Mouse (Mus musculus): ENCODE results near the gene Crct1.

The Crct1 gene

DNA sequence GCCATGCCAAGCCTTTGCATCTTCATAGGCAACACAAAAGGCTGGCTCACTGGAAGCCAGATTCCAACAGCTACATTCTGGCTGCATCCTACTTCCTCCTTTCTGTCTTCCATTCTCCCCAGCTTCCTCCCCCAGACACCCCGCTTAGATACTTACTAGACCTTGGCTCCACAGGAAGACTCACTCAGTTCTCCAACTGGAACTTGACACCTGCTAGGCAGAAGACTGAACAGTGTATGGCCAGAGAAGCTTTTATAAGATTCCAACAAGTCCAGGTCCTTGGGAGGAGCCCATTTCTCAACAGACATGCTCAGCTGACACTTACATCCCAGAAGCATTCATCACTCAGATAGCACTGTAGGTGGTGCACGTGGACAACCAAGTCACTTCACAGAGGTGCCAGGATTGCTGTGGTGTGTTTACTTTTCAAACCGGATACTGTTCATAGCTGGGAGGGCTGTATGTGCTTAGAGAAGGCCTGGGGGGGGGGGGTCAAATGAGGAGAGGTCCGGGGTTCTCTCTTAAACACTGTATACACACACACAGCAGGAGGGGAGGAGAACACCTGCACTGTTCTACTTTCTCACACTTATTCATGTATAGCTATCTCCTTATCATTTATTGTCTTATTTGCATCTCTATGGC, at the start of gene Crct1:
Gene Crct1, minus strand, starts transcription at position 228 of the 645 bp plus-strand sequence.
- no peak for DNase-seq

DNA sequence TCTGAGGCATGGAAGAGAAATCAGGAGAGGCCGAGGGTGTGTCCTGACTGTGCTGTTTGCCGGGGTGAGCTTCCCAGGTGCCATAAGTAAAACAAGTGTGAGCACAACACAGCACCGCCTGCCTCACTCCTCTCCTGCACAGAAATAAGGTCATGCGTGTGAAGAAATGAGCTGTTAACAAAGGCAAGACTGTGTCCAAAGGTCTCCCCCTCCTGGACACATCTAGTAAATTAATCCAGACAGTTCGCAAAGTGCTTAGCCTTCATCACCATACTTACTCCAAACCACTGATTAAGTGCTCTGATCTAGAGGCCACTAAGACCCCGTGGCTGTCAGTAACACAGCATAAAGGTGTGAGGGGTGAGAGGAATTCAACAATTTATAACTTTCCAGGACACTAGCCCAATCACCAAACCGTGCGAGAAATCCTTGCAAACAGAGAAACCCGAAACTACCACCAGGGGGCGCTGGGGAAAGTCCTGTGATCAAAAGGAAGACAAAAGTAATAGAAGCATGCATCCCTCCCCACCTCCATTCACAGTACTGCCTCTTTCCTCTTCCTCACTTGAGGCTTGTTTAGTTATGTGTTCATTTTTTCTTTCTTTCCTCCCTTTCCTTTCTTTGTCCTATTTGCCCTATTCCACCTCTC, 37.5 kb upstream of the Crct1 start:
- DNase-seq: peak; percentile 3

DNA sequence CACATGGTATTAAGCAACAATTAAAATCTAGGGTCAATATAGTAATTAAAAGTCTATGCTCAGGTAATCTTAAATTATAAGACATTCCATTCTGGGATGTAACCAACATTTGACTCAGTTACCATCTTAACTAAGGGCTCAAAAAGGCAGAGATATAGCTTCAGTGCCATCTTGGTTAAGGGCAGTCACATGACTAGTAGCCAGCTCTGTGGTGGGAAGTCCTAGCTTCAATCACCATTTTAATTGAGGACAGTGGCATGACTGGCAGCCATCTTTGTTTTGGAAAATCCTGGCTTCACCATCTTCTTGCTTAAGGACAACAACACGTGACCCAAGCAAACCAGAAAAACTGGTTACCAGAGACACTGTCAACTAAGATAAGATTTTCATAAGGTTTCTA, 34.7 kb upstream of the Crct1 start:
- no peak for DNase-seq

DNA sequence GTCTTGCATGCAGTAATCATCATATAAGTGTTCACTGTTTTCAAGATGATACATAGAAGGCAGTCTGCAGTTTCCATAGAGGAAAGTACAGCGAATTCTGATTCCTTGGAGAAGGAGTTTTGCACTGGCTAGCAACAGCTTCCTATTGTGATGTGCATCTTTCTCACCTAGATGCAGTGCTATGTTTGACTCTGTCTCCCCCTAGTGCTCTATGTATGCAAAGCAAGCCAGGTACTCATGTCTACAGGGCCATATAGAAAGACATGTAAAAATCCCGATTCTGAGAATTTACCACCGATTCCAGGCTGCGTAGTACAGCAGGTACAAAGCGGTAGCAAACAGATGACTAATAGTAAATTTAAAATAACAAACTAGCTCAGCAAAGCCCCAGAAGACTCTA, 16.0 kb upstream of the Crct1 start:
- no peak for DNase-seq

DNA sequence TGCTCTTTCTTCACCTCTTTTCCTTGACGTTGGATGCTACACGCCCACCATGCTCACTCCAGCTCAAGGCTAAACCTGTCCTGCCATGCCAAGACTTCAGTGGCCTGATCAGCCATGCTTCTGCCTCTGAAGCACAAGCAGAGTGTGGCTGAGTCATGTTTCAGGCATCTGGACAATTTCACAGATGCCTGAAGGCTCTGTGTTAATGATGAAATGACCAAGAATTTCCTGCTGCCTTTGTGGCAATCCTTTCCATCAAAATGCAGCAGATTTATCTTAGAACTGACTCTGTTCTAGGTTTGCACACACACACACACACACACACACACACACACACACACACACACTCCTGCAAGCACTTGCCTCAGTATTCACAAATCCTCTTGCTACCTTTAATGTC, 10.0 kb upstream of the Crct1 start:
- no peak for DNase-seq

DNA sequence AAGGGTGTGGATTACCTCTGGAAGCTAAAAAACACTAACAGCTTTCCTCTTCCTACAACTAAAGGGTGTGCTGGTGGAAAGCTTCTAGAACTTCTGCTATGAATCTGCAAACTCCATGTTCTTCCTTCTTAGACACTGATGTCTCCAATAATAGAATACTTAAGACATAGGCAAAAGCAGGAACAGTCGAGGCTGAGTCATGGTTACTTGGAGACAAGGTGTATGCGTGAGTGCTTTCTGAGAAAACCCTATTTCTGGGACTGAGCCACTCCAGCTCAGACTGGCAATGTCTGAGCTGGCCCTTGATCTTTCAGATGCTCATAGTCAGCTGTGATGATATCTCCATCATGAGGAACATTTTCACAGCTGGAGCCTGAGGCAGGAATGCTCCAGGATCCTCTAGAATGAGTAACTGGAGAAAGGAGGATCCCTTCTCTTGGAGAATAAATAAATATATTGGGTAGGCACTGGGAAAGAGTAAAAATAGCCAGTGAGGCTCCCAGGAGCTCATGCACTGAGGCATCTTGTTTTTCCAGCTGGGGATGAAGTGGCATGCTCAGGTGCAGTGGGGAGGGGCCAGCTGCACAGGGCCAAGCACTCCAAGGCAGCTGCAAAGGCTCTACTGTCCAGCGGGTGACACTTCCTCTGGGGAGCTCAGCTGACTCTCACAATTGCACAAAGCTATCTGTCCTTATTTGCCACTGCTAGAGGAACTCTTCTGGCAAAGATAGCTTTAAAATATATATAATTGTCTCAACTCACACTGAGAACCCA, 8.1 kb upstream of the Crct1 start:
- no peak for DNase-seq

DNA sequence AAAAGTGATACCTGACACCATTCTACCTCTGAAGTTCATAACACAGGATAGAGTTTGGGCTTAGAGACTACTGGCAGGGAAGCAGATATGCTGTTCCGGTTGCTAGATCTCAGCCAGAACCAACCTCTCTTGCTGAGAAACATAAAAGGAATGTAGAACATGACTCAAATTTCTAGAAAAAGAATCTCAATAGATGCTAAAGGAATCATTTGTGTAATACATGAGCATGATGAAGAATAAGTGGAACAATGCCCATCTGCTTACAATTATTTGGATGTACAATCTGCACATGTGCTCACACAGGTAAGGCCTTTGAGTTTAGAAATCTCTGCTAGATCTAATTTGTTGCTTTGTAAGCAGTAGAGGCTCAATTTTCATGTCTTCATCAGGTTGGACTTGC, 5.7 kb upstream of the Crct1 start:
- DNase-seq: no peak

DNA sequence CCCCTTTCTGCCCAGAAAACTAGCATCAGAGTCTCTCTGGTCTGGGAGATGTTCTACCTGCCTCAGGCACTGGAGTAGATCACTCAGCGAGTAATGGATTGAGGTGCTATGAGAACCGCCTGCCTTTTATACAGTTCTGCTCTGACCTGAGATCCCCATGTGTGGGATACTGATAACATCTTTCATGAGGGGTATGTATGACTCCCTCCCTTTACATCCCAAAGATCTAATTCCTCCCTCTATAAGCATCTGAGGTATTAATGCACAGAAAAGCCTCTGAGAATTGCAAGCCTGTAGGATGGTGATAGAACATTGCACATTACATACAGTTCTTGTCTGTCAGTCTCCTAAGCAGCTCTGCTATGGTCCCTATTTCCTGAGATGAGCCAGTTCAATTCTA, 3.5 kb upstream of the Crct1 start, which contains the start of gene Lce1m:
Gene Lce1m, minus strand, starts transcription at position 101 of the 400 bp plus-strand sequence.
- DNase-seq: no peak

DNA sequence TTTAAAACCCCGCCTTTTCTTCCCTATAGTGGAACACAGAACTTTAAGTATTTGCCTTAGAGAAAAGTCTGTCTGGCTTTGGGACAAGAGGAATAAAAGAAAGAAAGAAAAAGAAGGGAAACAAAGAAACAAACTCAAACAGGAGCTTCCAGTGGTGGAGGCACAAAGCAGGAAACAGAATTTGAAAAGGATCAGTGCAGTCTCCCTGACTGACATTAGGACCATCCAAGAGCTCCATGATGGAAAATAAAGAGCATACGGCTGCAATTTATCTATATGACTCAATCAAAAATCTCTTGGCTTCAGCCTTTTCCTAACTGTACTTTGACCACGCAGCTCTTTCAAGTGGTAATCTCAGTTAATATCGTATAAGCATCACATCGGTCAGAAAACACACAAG, 616 bp downstream of the Crct1 start:
- no peak for DNase-seq

DNA sequence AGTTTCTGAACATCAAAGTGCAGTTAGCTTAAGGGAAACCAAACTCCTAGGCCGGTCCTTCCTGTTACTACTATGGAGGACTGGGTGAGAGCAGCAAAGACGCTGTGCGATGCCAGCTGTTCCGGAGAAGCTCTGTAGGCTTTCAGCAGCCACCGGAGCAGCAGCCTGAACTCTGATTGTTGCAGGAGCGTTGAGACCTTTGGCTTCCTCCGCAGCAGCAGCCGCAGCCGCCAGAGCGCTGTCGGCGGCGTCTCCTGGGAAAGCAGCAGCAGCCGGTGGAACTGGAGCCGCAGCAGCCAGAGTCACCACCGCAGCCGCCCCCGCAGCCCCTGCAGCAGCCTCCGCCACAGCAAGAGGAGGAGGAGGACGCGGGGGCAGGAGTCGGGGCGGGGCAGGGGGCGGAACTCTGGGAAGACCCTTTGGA, 1.1 kb downstream of the Crct1 start:
- peak; percentile 4 for DNase-seq

DNA sequence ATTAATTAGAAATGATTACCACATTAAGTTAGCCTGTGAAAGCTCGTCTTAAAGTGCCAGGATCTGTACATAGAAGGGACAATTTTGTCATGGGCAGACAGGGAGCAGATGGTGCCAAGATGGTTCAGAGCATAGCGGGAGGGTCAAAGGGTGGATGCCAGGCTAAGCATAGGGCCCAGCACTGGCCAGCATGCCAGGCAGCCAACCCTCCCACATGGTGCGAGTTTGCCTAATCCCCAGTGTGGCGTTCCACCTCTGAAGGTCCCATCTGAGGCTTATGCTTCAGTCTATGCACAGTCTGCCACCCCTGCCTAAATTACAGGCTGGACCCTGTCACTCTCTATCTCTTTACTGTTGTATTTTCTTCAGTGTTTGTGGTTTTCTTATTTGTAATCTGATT, 12.6 kb downstream of the Crct1 start:
- DNase-seq: no peak

DNA sequence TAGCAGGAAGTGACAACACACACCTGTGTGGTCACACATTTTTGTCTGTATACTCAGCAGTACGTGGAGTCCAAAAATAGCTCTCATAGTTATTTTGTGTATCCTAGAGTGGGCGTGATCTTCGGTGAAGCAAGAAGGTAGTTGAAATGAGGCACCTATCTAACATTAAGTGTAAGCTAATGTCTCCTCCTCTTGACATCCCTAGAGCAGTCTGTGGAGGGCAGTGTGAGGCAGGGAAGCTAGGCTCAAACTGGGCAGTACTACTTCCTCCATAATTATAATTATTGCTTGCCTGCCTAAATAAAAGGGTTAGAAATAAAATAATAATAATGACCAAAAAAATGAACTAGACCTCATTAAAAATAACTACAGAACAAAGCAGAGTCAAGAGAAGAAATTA, 14.9 kb downstream of the Crct1 start:
- no peak for DNase-seq

DNA sequence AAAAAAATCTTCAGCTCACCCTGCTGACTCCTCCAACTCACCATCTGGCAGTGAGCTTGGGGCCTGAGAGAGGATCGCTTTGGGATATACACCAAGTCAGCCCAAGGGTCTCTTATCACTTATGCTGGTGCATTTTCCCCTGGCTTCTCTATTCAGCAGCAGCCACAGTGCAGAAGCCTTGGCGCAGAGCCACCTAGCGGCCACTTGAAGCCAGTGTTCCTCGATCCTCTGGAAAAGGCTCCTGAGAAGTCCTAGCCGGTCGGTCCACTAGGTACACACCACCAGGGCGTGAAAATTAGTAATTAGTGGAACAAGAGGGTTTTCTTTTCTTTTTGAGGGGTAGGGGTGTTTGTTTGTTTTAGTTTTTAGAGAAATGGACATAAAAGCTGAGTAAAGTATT, 16.8 kb downstream of the Crct1 start:
- peak; percentile 70 for DNase-seq

DNA sequence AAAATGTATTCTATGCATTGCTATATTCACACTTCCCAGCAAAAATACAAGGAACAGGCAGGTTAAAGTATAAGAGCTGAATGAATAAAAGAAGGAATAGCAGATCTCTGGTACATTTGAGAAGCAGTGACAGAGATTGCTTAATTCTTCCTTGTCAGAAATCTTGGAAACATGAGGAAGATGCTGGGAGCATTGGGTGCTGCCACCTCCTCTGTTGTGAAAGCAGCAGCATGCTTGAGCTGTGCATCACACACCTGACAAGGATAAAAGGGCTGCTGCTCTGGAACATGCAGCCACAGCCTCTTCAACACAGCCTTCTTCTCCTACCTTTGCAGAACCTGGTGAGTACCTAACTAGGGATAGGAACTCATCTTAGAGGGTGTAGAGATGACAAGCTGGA, 23.6 kb downstream of the Crct1 start, which contains the start of gene Lce3f:
Gene Lce3f, plus strand, starts transcription at position 301 of the 400 bp plus-strand sequence.
- DNase-seq: no peak

DNA sequence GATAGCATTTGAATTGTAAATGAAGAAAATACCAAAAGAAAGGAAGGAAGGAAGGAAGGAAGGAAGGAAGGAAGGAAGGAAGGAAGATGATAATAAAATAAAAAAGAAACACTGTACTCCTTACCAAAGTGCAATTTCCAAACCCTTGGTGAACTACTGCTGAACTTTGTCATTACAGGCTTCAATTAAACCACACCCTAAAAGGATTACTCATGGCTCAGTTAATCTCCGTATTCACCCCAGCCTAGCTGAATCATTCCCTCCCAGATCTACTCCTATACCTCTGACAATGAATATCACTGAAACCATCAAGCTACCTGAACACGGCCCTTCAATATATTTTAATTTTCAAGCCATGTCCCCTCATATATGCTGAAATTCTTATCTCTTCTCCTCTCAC, 37.0 kb downstream of the Crct1 start:
- no peak for DNase-seq

DNA sequence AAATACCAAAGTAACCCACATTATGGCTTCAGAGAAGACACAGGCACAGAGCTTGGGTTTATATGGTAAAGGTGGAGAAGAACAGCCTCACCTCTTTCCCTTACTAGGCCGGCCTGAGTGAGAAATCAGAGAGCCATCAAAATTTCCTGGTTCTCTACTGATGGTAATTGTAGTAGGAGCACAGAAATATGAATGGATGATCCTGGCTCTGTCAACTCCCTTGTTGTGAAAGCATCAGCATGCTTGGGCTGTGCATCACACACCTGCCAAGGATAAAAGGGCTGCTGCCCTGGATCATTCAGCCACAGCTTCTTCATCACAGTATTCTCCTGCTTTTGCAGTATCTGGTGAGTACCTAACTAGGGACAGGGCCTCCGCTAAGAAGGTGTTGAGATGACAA, 48.7 kb downstream of the Crct1 start, which contains the start of gene Lce3e:
Gene Lce3e, plus strand, starts transcription at position 301 of the 400 bp plus-strand sequence.
- no peak for DNase-seq

Measured in lung, postnatal 14 days (tissue).